Mouse (Mus musculus) ES-E14 (cell line): ENCODE measurements at regions not wholly inside any gene's neighbourhood (a gene's known extent, or its start where the extent isn't known, plus 50 kb on each side); places are given as distances from the start of the nearest gene placed in this dataset.

ENCODE experiments used
- CHD2 ChIP-seq: IDR thresholded peaks from 2 replicates; pipeline ENCODE4 v1.6.1; 2014; ENCODE audit warnings: mild to moderate bottlenecking, low read depth, low read length, inconsistent platforms
- HCFC1 ChIP-seq: IDR thresholded peaks from 2 replicates; pipeline ENCODE4 v1.6.1; 2012; ENCODE audit warnings: low read length, inconsistent platforms, borderline replicate concordance; ENCODE audit not compliant: insufficient read depth
- MAFK ChIP-seq: IDR thresholded peaks from 2 replicates; pipeline ENCODE4 v1.6.1; 2014; ENCODE audit warnings: mild to moderate bottlenecking, low read depth, low read length, inconsistent platforms; ENCODE audit not compliant: insufficient read depth
- ZC3H11A ChIP-seq: IDR thresholded peaks from 2 replicates; pipeline ENCODE4 v1.6.1; 2012; ENCODE audit warnings: low read depth, mild to moderate bottlenecking, inconsistent platforms, low read length, borderline replicate concordance
- ZNF384 ChIP-seq: IDR thresholded peaks from 2 replicates; pipeline ENCODE4 v1.6.1; 2012; ENCODE audit warnings: low read depth, low read length, inconsistent platforms

DNA sequence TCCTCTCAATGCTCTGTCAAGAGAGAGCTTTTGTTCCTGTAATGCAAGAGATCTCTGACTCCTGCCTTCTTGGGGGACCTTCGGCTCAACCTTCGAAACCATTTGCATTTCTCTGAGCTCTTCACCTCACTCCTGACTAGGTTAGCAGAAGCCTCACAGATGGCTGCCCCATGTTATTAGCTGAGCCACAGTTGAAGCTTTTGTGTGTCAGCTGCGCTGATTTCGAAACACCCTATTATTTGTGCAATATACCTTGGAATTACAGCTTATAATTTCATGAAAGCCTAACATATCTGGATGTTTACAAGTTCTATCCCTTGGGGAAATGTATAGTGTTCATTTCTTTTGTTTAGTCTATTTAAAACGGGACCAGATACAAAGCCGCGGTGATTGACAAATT, 338.7 kb upstream of the 4930535I16Rik start:
- TF ChIP-seq MAFK (no peak), ZC3H11A (no peak), CHD2 (no peak), HCFC1 (no peak), ZNF384 (no peak)
